Mouse (Mus musculus): ENCODE data around the gene Clcn1. TPM values are rescaled to one million over a fixed set of nuclear protein-coding genes. Genes with fewer than 3 reads are reported as not detected.

Clcn1 gene
- total and polyA plus RNA-seq, 2 experiments from 2014 or later, result 0.04 to 0.64 TPM

DNA sequence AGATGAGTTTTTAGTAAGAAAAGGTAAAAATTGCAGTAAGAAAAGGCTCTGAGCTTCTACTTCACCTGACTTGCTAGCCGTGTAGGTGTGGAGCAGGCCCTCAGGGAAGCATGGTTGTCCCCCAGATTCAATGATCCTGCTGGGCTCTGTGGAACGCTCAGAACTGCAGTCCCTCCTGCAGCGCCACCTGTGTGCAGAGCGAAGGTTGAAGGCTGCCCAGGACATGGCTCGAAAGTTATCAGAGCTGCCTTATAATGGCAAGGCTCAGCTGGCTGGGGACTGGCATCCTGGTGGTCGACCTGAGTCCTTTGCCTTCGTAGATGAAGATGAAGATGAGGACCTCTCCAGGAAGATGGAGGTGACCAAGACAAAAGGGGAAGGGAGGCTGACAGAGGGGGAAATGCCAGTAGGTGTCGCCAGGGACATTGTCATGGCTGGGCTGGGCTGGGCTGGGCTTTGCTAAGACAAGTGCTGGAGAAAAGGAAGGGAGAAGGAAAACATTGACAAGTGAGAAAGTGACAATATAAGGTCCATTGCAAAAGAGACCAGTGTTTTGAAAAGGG is 23.4 kb downstream of the Clcn1 start:
- no peaks in the 10 kb centered on the region for H3K9me3 ChIP-seq (replicated peaks; ENCODE audit: control insufficient read depth, low read length)
- no peak for DNase-seq (ENCODE audit: low spot score)
- H3K36me3 ChIP-seq (replicated peaks; ENCODE audit: control insufficient read depth, insufficient read depth, low read length), result peaks cover 15% of the 10 kb centered on the region; the same call in 1 of the 2 replicates
- ATAC-seq (ENCODE audit: insufficient read depth, low read depth), result no peak
- TF ChIP-seq CTCF (IDR thresholded peaks at IDR 0.05; ENCODE audit: low read depth) (peak; percentile 41), EP300 (IDR thresholded peaks at IDR 0.05; ENCODE audit: low read depth) (no peak)
- H3K4me2 ChIP-seq (ENCODE audit: low read depth, low read length), result no peak overlapping the region
- no peak overlapping the region for H3K4me3 ChIP-seq (ENCODE audit: low read depth, low read length)
- H3K27me3 ChIP-seq (ENCODE audit: control insufficient read depth, insufficient read depth, low read length), result no peaks in the 10 kb centered on the region
- H3K4me1 ChIP-seq (ENCODE audit: control insufficient read depth, insufficient read depth), result no peaks in the 10 kb centered on the region
- no peak overlapping the region for H3K9ac ChIP-seq (replicated peaks; ENCODE audit: low read depth, low read length)
- 47% methylated on average over 8 of the region's 8 CpGs for WGBS
- H3K27ac ChIP-seq (ENCODE audit: low read depth), result no peak overlapping the region

DNA sequence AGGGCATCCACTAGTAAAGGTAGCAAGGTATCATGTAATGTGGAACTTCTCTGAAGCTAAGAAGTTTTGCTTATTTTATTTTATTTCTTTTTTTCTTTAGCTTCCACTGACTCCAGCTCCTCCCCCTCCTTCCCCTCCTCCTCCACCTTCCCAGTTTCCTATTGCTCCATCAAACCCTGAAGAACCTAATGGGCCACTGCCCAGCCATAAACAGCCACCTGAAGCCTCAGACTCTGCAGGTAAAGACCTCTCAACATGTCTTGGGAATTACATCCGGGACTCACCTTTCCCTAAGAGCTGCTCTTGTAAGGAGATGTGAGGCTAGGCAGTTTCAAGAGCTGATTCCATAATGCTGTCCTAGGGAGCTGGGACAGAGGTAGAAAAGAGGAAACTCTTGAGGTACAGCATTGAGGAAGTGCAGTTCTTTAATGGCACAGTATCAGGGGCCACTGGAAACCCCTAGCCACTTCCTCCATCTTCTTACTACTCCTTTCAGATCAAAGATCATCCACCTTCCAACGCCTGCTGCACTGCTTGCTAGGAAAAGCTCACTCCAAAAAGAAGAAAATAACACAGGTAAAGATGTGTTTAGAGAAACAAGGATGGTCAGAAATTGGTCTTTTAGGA is 24.1 kb downstream of the Clcn1 start:
- TF ChIP-seq EP300 (IDR thresholded peaks at IDR 0.05; ENCODE audit: low read depth), result no peak
- no peak for TF ChIP-seq CTCF (IDR thresholded peaks at IDR 0.05; ENCODE audit: low read depth)
- WGBS, result 68% methylated on average over 2 of the region's 2 CpGs
- ATAC-seq (ENCODE audit: insufficient read depth, low read depth), result no peak

DNA sequence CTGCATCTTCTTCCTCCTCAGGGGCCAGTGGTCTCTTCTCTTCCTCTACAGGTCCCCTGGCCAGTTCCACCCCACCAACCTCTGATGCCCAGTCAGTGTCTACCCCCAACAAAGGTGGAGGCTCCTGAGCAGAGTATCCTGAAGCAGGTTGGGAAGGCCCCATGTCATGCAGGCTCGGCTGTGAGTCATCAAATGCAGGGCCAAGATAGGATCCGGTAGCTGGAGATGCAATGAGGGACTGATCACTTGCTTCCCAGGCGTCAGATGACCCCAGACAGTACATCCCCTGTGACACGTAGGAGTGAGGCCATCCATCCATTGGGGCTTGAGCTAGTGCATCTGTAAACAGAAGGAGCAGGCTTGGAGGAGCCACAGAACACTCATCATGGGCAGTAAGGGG is 31.8 kb downstream of the Clcn1 start:
- WGBS, result 70% methylated on average over 4 of the region's 4 CpGs

More for the DNA sequence above, 24.1 kb downstream of the Clcn1 start:
- H3K9ac ChIP-seq (replicated peaks; ENCODE audit: low read depth, low read length), result no peak overlapping the region
- no peak overlapping the region for H3K4me2 ChIP-seq (ENCODE audit: low read depth, low read length)
- DNase-seq (ENCODE audit: low spot score), result no peak
- peaks cover 15% of the 10 kb centered on the region; the same call in 1 of the 2 replicates for H3K36me3 ChIP-seq (replicated peaks; ENCODE audit: control insufficient read depth, insufficient read depth, low read length)
- H3K4me1 ChIP-seq (ENCODE audit: control insufficient read depth, insufficient read depth), result no peaks in the 10 kb centered on the region
- H3K4me3 ChIP-seq (ENCODE audit: low read depth, low read length), result no peak overlapping the region
- H3K27me3 ChIP-seq (ENCODE audit: control insufficient read depth, insufficient read depth, low read length), result no peaks in the 10 kb centered on the region
- no peak overlapping the region for H3K27ac ChIP-seq (ENCODE audit: low read depth)
- no peaks in the 10 kb centered on the region for H3K9me3 ChIP-seq (replicated peaks; ENCODE audit: control insufficient read depth, low read length)

DNA sequence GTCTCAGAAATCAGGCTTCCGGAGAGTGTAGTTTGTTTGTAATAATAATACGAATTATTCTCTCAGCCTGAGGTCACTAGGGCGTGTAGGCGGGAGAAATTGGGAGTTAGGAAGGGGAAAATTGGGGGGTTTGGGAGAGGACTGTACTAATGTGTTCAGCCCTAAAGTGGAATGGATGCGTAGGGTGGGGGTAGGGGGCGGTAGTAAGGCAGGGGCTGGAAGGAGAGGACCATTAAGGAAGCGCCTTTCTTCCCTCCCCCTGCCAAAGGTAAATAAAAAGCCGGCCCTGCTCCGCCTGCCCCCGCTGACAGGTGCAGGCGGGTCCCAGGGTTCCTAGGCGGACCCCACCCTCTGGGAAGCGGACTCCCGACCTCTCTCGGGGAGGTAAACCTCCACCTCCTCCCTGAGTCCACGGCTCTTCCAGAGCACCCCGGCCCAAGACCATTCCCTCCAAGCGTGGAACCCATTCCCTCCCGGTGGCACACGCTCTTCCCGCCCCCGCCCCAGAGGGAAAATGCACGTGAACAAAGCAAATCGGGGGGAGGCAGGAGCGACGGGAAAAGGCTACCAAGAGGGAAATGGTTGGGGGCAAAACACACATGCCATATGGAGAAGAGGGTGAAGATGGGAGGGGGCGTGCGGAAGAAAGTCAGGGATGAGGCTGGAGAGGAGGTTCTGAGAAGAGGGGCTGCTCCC is 37.0 kb downstream of the Clcn1 start:
- ATAC-seq (ENCODE audit: insufficient read depth, low read depth) (no peak; the same call in 1 of the 2 replicates), DNase-seq (ENCODE audit: low spot score) (no peak)
- H3K4me2 ChIP-seq (ENCODE audit: low read depth, low read length), result peak overlapping the region; percentile 93
- no peaks in the 10 kb centered on the region for H3K9me3 ChIP-seq (replicated peaks; ENCODE audit: control insufficient read depth, low read length)
- no peaks in the 10 kb centered on the region for H3K36me3 ChIP-seq (replicated peaks; ENCODE audit: control insufficient read depth, insufficient read depth, low read length)
- H3K27ac ChIP-seq (ENCODE audit: low read depth), result no peak overlapping the region
- H3K27me3 ChIP-seq (ENCODE audit: control insufficient read depth, insufficient read depth, low read length), result peaks cover 37% of the 10 kb centered on the region
- TF ChIP-seq EP300 (IDR thresholded peaks at IDR 0.05; ENCODE audit: low read depth) (no peak), CTCF (IDR thresholded peaks at IDR 0.05; ENCODE audit: low read depth) (no peak)
- H3K4me3 ChIP-seq (ENCODE audit: low read depth, low read length), result peak overlapping the region; percentile 62
- peaks cover 11% of the 10 kb centered on the region; the same call in 1 of the 2 replicates for H3K4me1 ChIP-seq (ENCODE audit: control insufficient read depth, insufficient read depth)
- 3% methylated on average over 28 of the region's 28 CpGs for WGBS
- no peak overlapping the region; the same call in 1 of the 2 replicates for H3K9ac ChIP-seq (replicated peaks; ENCODE audit: low read depth, low read length)

More for the DNA sequence above, 31.8 kb downstream of the Clcn1 start:
- Histone ChIP-seq H3K4me1 (ENCODE audit: control insufficient read depth, insufficient read depth) (no peaks in the 10 kb centered on the region), H3K9me3 (replicated peaks; ENCODE audit: control insufficient read depth, low read length) (no peaks in the 10 kb centered on the region), H3K27me3 (ENCODE audit: control insufficient read depth, insufficient read depth, low read length) (peaks cover 18% of the 10 kb centered on the region), H3K36me3 (replicated peaks; ENCODE audit: control insufficient read depth, insufficient read depth, low read length) (no peaks in the 10 kb centered on the region), H3K27ac (ENCODE audit: low read depth) (no peak overlapping the region), H3K4me3 (ENCODE audit: low read depth, low read length) (no peak overlapping the region), H3K9ac (replicated peaks; ENCODE audit: low read depth, low read length) (no peak overlapping the region), H3K4me2 (ENCODE audit: low read depth, low read length) (no peak overlapping the region)
- ATAC-seq (ENCODE audit: insufficient read depth, low read depth) (no peak), DNase-seq (ENCODE audit: low spot score) (no peak)
- TF ChIP-seq CTCF (IDR thresholded peaks at IDR 0.05; ENCODE audit: low read depth) (no peak), EP300 (IDR thresholded peaks at IDR 0.05; ENCODE audit: low read depth) (no peak)

DNA sequence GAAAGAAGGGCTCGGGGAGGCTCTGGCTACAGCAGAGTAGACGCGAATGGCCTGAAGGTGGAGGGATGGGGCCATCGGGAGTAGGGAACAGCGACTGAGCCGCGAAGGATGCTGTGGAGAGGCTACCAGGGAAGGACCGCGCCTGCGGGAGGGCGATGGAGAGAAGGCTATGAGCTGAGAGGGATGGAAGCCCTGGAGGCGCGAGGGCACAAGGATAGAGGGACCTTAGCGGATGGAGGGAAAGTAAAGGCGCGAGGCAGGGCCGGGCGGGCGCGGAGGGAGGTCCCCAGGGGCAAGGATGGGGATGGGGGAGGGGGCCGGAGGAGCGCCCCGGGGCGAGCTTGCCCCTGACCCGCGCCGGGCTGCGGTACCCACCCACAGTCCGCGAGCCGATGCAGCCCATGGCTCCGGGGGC is 37.6 kb downstream of the Clcn1 start:
- Histone ChIP-seq H3K9ac (replicated peaks; ENCODE audit: low read depth, low read length) (peak overlapping the region; percentile 17), H3K9me3 (replicated peaks; ENCODE audit: control insufficient read depth, low read length) (no peaks in the 10 kb centered on the region), H3K4me2 (ENCODE audit: low read depth, low read length) (peak overlapping the region; percentile 93), H3K36me3 (replicated peaks; ENCODE audit: control insufficient read depth, insufficient read depth, low read length) (no peaks in the 10 kb centered on the region), H3K4me3 (ENCODE audit: low read depth, low read length) (peak overlapping the region; percentile 62), H3K27ac (ENCODE audit: low read depth) (no peak overlapping the region), H3K4me1 (ENCODE audit: control insufficient read depth, insufficient read depth) (peaks cover 11% of the 10 kb centered on the region; the same call in 1 of the 2 replicates), H3K27me3 (ENCODE audit: control insufficient read depth, insufficient read depth, low read length) (peaks cover 37% of the 10 kb centered on the region)
- ATAC-seq (ENCODE audit: insufficient read depth, low read depth) (peak; percentile 42), DNase-seq (ENCODE audit: low spot score) (no peak)
- WGBS, result 2% methylated on average over 23 of the region's 32 CpGs
- TF ChIP-seq CTCF (IDR thresholded peaks at IDR 0.05; ENCODE audit: low read depth) (no peak), EP300 (IDR thresholded peaks at IDR 0.05; ENCODE audit: low read depth) (no peak)
